Mouse (Mus musculus): ENCODE results near the gene Adipoq.

GRCm38 (mm10) chr16:23185824-23186223 is 39.5 kb downstream of the Adipoq start:
- TF ChIP-seq POLR2A (IDR thresholded peaks at IDR 0.05; ENCODE audit: low read depth, low read length) (no peak), CTCF (conservative IDR thresholded peaks at IDR 0.05; ENCODE audit: insufficient read depth, insufficient read length, low read depth, low read length) (no peak)

All from kidney, adult 2 months (tissue).